Mouse (Mus musculus) midbrain, embryonic 11.5 days (tissue): ENCODE results near the gene Acsf3. TPM values are rescaled to one million over a fixed set of nuclear protein-coding genes. Genes with fewer than 3 reads are reported as not detected.

Source experiments
- ATAC-seq: fragments of 200-750 bp; cut with Nextera tagmentation; 2 replicates; pipeline ENCODE4 v1.8.0; 2017; ENCODE audit warnings: moderate TSS enrichment, moderate library complexity; ENCODE audit not compliant: low FRiP score
- DNase-seq: peaks from one replicate; pipeline ENCODE4 v3.0.0; 2015; ENCODE audit warnings: low spot score; ENCODE audit errors: missing footprints
- H3K27ac ChIP-seq: fragments of 300-500 bp; sonication (generic); 2 replicates; pipeline ENCODE4 v1.5.1; 2014; ENCODE audit warnings: low read depth, low read length
- H3K27me3 ChIP-seq: fragments of 300-500 bp; sonication (generic); 2 replicates; pipeline ENCODE4 v1.6.1; 2014; ENCODE audit warnings: mild to moderate bottlenecking, low read length, moderate library complexity, mixed read lengths; ENCODE audit not compliant: control insufficient read depth, insufficient read depth
- H3K36me3 ChIP-seq: fragments of 300-500 bp; sonication (generic); 2 replicates; pipeline ENCODE4 v1.6.1; 2014; ENCODE audit warnings: mild to moderate bottlenecking, low read length, moderate library complexity, mixed read lengths; ENCODE audit not compliant: control insufficient read depth, insufficient read depth
- H3K4me1 ChIP-seq: fragments of 300-500 bp; sonication (generic); 2 replicates; pipeline ENCODE4 v1.6.1; 2014; ENCODE audit warnings: low read length; ENCODE audit not compliant: control insufficient read depth, insufficient read depth
- H3K4me2 ChIP-seq: fragments of 300-500 bp; sonication (generic); 2 replicates; pipeline ENCODE4 v1.6.1; 2014; ENCODE audit warnings: mild to moderate bottlenecking, moderate library complexity
- H3K4me3 ChIP-seq: fragments of 300-500 bp; sonication (generic); 2 replicates; pipeline ENCODE4 v1.5.1; 2014; ENCODE audit warnings: low read depth, low read length
- H3K9ac ChIP-seq: fragments of 300-500 bp; sonication (generic); 2 replicates; pipeline ENCODE4 v1.6.1; 2014; ENCODE audit warnings: low read length
- H3K9me3 ChIP-seq: fragments of 300-500 bp; sonication (generic); 2 replicates; pipeline ENCODE4 v1.6.1; 2016; ENCODE audit warnings: low read length; ENCODE audit not compliant: control insufficient read depth
- WGBS: fragments of 180-500 bp; shearing (Covaris S2); extraction: QIAGEN DNeasy Blood & Tissue Kit; methylation state at CpG from one replicate; pipeline ENCODE4 v1.1.7; 2014; 5-methylcytosine and 5-hydroxymethylcytosine counted together
- polyA plus RNA-seq: library from polyadenylated mRNA; unstranded; fragments of >200 nt; fragmentation: Nextera tagmentation; extraction: Ambion mirVana; gene quantifications from 2 replicates; pipeline ENCODE4 v1.2.1, GENCODE M21; 2014

Gene Acsf3
- polyA plus RNA-seq, 1 experiment from 2014 or later = 14.9 TPM

GRCm38 (mm10) chr8:122812610-122813250, 37.4 kb downstream of the Acsf3 start:
- Histone ChIP-seq H3K9me3 (no peaks in the 10 kb centered on the region), H3K36me3 (no peaks in the 10 kb centered on the region; the same call in 1 of the 2 replicates), H3K27ac (no peak overlapping the region), H3K4me1 (peaks cover 5% of the 10 kb centered on the region), H3K4me3 (no peak overlapping the region), H3K4me2 (no peak overlapping the region), H3K9ac (no peak overlapping the region), H3K27me3 (no peaks in the 10 kb centered on the region)
- WGBS = 78% methylated on average over 14 of the region's 14 CpGs
- ATAC-seq = no peak
- peak; percentile 73 for DNase-seq

- no peaks in the 10 kb centered on the region for H3K27me3 ChIP-seq
- peaks cover 5% of the 10 kb centered on the region for H3K4me1 ChIP-seq
- no peak overlapping the region for H3K4me2 ChIP-seq
- no peak for ATAC-seq
- 18% methylated on average over 7 of the region's 7 CpGs for WGBS
- H3K9ac ChIP-seq = no peak overlapping the region
- H3K36me3 ChIP-seq = no peaks in the 10 kb centered on the region; the same call in 1 of the 2 replicates
- no peak for DNase-seq
- H3K9me3 ChIP-seq = no peaks in the 10 kb centered on the region
- no peak overlapping the region for H3K4me3 ChIP-seq
- H3K27ac ChIP-seq = no peak overlapping the region
Observed at GRCm38 (mm10) chr8:122814608-122815007, 39.3 kb downstream of the Acsf3 start.

- H3K4me1 ChIP-seq = peaks cover 5% of the 10 kb centered on the region
- H3K27me3 ChIP-seq = no peaks in the 10 kb centered on the region
- H3K27ac ChIP-seq = no peak overlapping the region
- DNase-seq = peak; percentile 57
- no peaks in the 10 kb centered on the region; the same call in 1 of the 2 replicates for H3K36me3 ChIP-seq
- no peaks in the 10 kb centered on the region for H3K9me3 ChIP-seq
- H3K4me2 ChIP-seq = no peak overlapping the region
- no peak overlapping the region for H3K4me3 ChIP-seq
- no peak overlapping the region for H3K9ac ChIP-seq
- 93% methylated on average over 6 of the region's 6 CpGs for WGBS
- no peak for ATAC-seq
Observed at GRCm38 (mm10) chr8:122816965-122817364, 41.7 kb downstream of the Acsf3 start.

- 39% methylated on average over 13 of the region's 13 CpGs for WGBS
- ATAC-seq (no peak), DNase-seq (peak; percentile 85)
- no peak overlapping the region for H3K4me2 ChIP-seq
- no peak overlapping the region for H3K9ac ChIP-seq
- H3K4me1 ChIP-seq = peaks cover 5% of the 10 kb centered on the region
- H3K27ac ChIP-seq = peak overlapping the region; percentile 14; the same call in 1 of the 2 replicates
- no peaks in the 10 kb centered on the region for H3K9me3 ChIP-seq
- no peaks in the 10 kb centered on the region for H3K27me3 ChIP-seq
- H3K36me3 ChIP-seq = no peaks in the 10 kb centered on the region; the same call in 1 of the 2 replicates
- H3K4me3 ChIP-seq = no peak overlapping the region
Observed at GRCm38 (mm10) chr8:122817724-122818496, 42.6 kb downstream of the Acsf3 start.

GRCm38 (mm10) chr8:122819776-122820175, 44.5 kb downstream of the Acsf3 start:
- H3K4me1 ChIP-seq = peaks cover 5% of the 10 kb centered on the region
- DNase-seq (peak; percentile 41), ATAC-seq (no peak)
- no peaks in the 10 kb centered on the region for H3K27me3 ChIP-seq
- no peak overlapping the region for H3K4me3 ChIP-seq
- no peak overlapping the region for H3K27ac ChIP-seq
- H3K9me3 ChIP-seq = no peaks in the 10 kb centered on the region
- WGBS = 91% methylated on average over 11 of the region's 11 CpGs
- H3K9ac ChIP-seq = no peak overlapping the region
- H3K36me3 ChIP-seq = no peaks in the 10 kb centered on the region
- no peak overlapping the region for H3K4me2 ChIP-seq

- Histone ChIP-seq H3K9ac (no peak overlapping the region), H3K4me3 (no peak overlapping the region), H3K27ac (no peak overlapping the region), H3K9me3 (no peaks in the 10 kb centered on the region), H3K36me3 (no peaks in the 10 kb centered on the region), H3K4me1 (no peaks in the 10 kb centered on the region; the same call in 1 of the 2 replicates), H3K4me2 (no peak overlapping the region), H3K27me3 (no peaks in the 10 kb centered on the region)
- no peak for ATAC-seq
- no peak for DNase-seq
- 39% methylated on average over 5 of the region's 5 CpGs for WGBS
Observed at GRCm38 (mm10) chr8:122824571-122824970, 49.3 kb downstream of the Acsf3 start.

GRCm38 (mm10) chr8:122824986-122825385, 49.7 kb downstream of the Acsf3 start:
- no peaks in the 10 kb centered on the region for H3K27me3 ChIP-seq
- H3K4me1 ChIP-seq = no peaks in the 10 kb centered on the region; the same call in 1 of the 2 replicates
- H3K36me3 ChIP-seq = no peaks in the 10 kb centered on the region
- no peaks in the 10 kb centered on the region for H3K9me3 ChIP-seq
- no peak overlapping the region for H3K4me2 ChIP-seq
- H3K9ac ChIP-seq = no peak overlapping the region
- no peak for ATAC-seq
- H3K27ac ChIP-seq = no peak overlapping the region
- peak; percentile 81 for DNase-seq
- WGBS = 71% methylated on average over 9 of the region's 9 CpGs
- no peak overlapping the region for H3K4me3 ChIP-seq

- 75% methylated on average over 8 of the region's 8 CpGs for WGBS
- Histone ChIP-seq H3K27me3 (no peaks in the 10 kb centered on the region), H3K27ac (no peak overlapping the region), H3K4me1 (no peaks in the 10 kb centered on the region; the same call in 1 of the 2 replicates), H3K9me3 (no peaks in the 10 kb centered on the region), H3K4me3 (no peak overlapping the region), H3K9ac (no peak overlapping the region), H3K36me3 (no peaks in the 10 kb centered on the region), H3K4me2 (no peak overlapping the region)
- DNase-seq (peak; percentile 73), ATAC-seq (no peak)
Observed at GRCm38 (mm10) chr8:122825408-122825807, 50.1 kb downstream of the Acsf3 start.

- Histone ChIP-seq H3K9ac (no peak overlapping the region), H3K4me1 (no peaks in the 10 kb centered on the region; the same call in 1 of the 2 replicates), H3K27me3 (no peaks in the 10 kb centered on the region), H3K4me3 (no peak overlapping the region), H3K36me3 (no peaks in the 10 kb centered on the region), H3K9me3 (no peaks in the 10 kb centered on the region), H3K4me2 (no peak overlapping the region), H3K27ac (no peak overlapping the region)
- ATAC-seq = no peak
- 78% methylated on average over 3 of the region's 3 CpGs for WGBS
- no peak for DNase-seq
Observed at GRCm38 (mm10) chr8:122829396-122829795, 54.1 kb downstream of the Acsf3 start.
